Comparison of ENCODE assay signal across 8 mouse cellular contexts in genomic region chr10:80138553-80139438, GRCm38 (mm10). TPM values are rescaled to one million over a fixed set of nuclear protein-coding genes. Genes with fewer than 3 reads are reported as not detected.
DNase-seq lines count a peak whose midpoint lies in the region; ATAC-seq and TF ChIP-seq lines count a peak whose summit lies in the region.

TSS of gene Atp5d (plus strand) at chr10:80138632.

- TF ChIP-seq POLR2A in thymus, adult 2 months (IDR thresholded peaks at IDR 0.05; ENCODE audit: control insufficient read depth, extremely low read depth, insufficient read depth, low read length, poor library complexity), result peak; percentile 58

- intact Hi-C loops in left cerebral cortex, postnatal 10 days (cut with DNase I), result no loop called here

- no peaks in the 10 kb centered on the region for H3K9me3 ChIP-seq in intestine, embryonic 14.5 days (ENCODE audit: control insufficient read depth, low read length)
- no peaks in the 10 kb centered on the region for H3K9me3 ChIP-seq in megakaryocyte, embryonic 14.5 days

- H3K4me1 ChIP-seq in thymus, adult 2 months (replicated peaks; ENCODE audit: control insufficient read depth, insufficient read depth, low read length), result peaks cover 40% of the 10 kb centered on the region
- peaks cover 29% of the 10 kb centered on the region for H3K4me1 ChIP-seq in intestine, embryonic 14.5 days (replicated peaks; ENCODE audit: control insufficient read depth, insufficient read depth, low read length)
- peaks cover 66% of the 10 kb centered on the region for H3K4me1 ChIP-seq in megakaryocyte, embryonic 14.5 days

- WGBS in thymus, adult 2 months, result 1% methylated on average over 94 of the region's 94 CpGs
- WGBS in intestine, embryonic 14.5 days, result under 1% methylated on average over 63 of the region's 94 CpGs

- peak; percentile 51 for DNase-seq in thymus, adult 2 months
- DNase-seq in thymus, postnatal 10 days (ENCODE audit: low spot score in 2 of 2), result no peak
- DNase-seq in embryo, embryonic 10.5 days (ENCODE audit: low spot score), result peak; percentile 75
- DNase-seq in gonadal fat pad, adult 2 months (ENCODE audit: low read depth), result no peak
- DNase-seq in intestine, embryonic 14.5 days (ENCODE audit: low spot score), result peak; percentile 77
- DNase-seq in left cerebral cortex, postnatal 10 days (ENCODE audit: extremely low spot score in 1 of 2, low spot score in 2 of 2), result peak in 1 of 2 experiments; percentile 85
- DNase-seq in spleen, postnatal 4 days (ENCODE audit: low spot score in 2 of 2), result peak; percentile 53 to 77

- peak within 1 kb of the TSS; percentile 49 for H3K4me3 ChIP-seq in thymus, adult 2 months (ENCODE audit: control insufficient read depth, insufficient read depth, low read length)
- peak within 1 kb of the TSS; percentile 63 for H3K4me3 ChIP-seq in intestine, embryonic 14.5 days (ENCODE audit: low read depth, low read length)
- H3K4me3 ChIP-seq in megakaryocyte, embryonic 14.5 days (replicated peaks), result peak within 1 kb of the TSS; percentile 95

- H3K36me3 ChIP-seq in thymus, adult 2 months (ENCODE audit: control insufficient read depth, insufficient read depth, low read length), result no peaks in the 10 kb centered on the region
- peaks cover 14% of the 10 kb centered on the region for H3K36me3 ChIP-seq in intestine, embryonic 14.5 days (ENCODE audit: control insufficient read depth, insufficient read depth, low read length)
- peaks cover 36% of the 10 kb centered on the region for H3K36me3 ChIP-seq in megakaryocyte, embryonic 14.5 days (replicated peaks; ENCODE audit: low read length)

- peak within 1 kb of the TSS; percentile 97 for H3K4me2 ChIP-seq in intestine, embryonic 14.5 days (ENCODE audit: low read length)

- no peak for TF ChIP-seq CTCF in thymus, adult 2 months (IDR thresholded peaks at IDR 0.05; ENCODE audit: borderline replicate concordance, control insufficient read depth, extremely low read depth, insufficient read depth, low read length, poor library complexity)

- ATAC-seq in intestine, embryonic 14.5 days (replicated peaks; ENCODE audit: low FRiP score, low TSS enrichment, low read depth), result peak; percentile 4; the same call in 1 of the 2 replicates

- peak within 1 kb of the TSS; percentile 67 for H3K9ac ChIP-seq in intestine, embryonic 14.5 days (ENCODE audit: low read length)

- H3K27ac ChIP-seq in thymus, adult 2 months (ENCODE audit: control insufficient read depth, insufficient read depth, low read length), result no peak within 1 kb of the TSS
- H3K27ac ChIP-seq in intestine, embryonic 14.5 days (ENCODE audit: low read depth), result peak within 1 kb of the TSS; percentile 69

- no peaks in the 10 kb centered on the region; the same call in 1 of the 2 replicates for H3K27me3 ChIP-seq in thymus, adult 2 months (ENCODE audit: control insufficient read depth, insufficient read depth, low read length)
- H3K27me3 ChIP-seq in intestine, embryonic 14.5 days (replicated peaks; ENCODE audit: control insufficient read depth, insufficient read depth, low read length), result peaks cover 25% of the 10 kb centered on the region
- peaks cover 10% of the 10 kb centered on the region for H3K27me3 ChIP-seq in megakaryocyte, embryonic 14.5 days (replicated peaks)

RNA-seq across cellular contexts. Expression of gene Atp5d, which starts in this region (rescaled TPM):
- polyA plus RNA-seq in thymus, adult 2 months (2012; rRNA removed), result 1,163 and 1,361 TPM in 2 replicates
- polyA plus RNA-seq in gonadal fat pad, adult 2 months (2012; rRNA removed), result 561 and 619 TPM in 2 replicates
- polyA plus RNA-seq in intestine, embryonic 14.5 days (2014; fragmentation: Nextera tagmentation; extraction: Ambion mirVana), result 590 and 627 TPM in 2 replicates
- total RNA-seq in left cerebral cortex, postnatal 10 days (2021), result 100 to 1,000 TPM; 342 to 379 TPM
- 1,192 and 1,533 TPM in 2 replicates for polyA plus RNA-seq in megakaryocyte, embryonic 14.5 days (2012; ENCODE audit: insufficient read depth, low replicate concordance)

Comparison
In these comparisons a context has a peak if more than half of its experiments do, and no peak if none do; other contexts are left out.
1. DNase-seq: peak in thymus, adult 2 months (single experiment), embryo, embryonic 10.5 days (single experiment), intestine, embryonic 14.5 days (single experiment) and spleen, postnatal 4 days (2 of 2); none in thymus, postnatal 10 days (0 of 2) and gonadal fat pad, adult 2 months (single experiment).
2. Peak in every context shown above with its lines, with median percentiles within 50 percentile points of each other: H3K4me3 ChIP-seq.